ENCODE assay signal across 26 mouse cellular contexts in genomic region chr8:47878516-47878915, GRCm38 (mm10). TPM values are rescaled to one million over a fixed set of nuclear protein-coding genes. Genes with fewer than 3 reads are reported as not detected.
"Had no signal": no experiment of that assay in that cellular context is flagged by ENCODE, and none has a peak within 500 bp of the region (broad histone marks: within the 10 kb centered on the region; RNA-seq: fewer than 3 reads in every experiment).

No protein-coding gene starts in this region.

- H3K4me3 ChIP-seq: limb, embryonic 12.5 days; limb, embryonic 15.5 days; neural tube, embryonic 12.5 days; neural tube, embryonic 15.5 days had no signal

- ATAC-seq: liver, postnatal 0 days; lung, postnatal 0 days had no signal

- DNase-seq: kidney, adult 2 months; kidney, postnatal 25 days; layer of hippocampus, postnatal 36 days; left cerebral cortex, postnatal 4 days; liver, postnatal 0 days; lung, embryonic 14.5 days; midbrain, embryonic 14.5 days; retina, postnatal 1 day; right cerebral cortex, postnatal 25 days; thymus, adult 2 months; thymus, postnatal 14 days; thymus, postnatal 4 days had no signal

- H3K27ac ChIP-seq: kidney, postnatal 0 days; limb, embryonic 12.5 days; limb, embryonic 15.5 days; liver, embryonic 14.5 days; neural tube, embryonic 12.5 days; neural tube, embryonic 15.5 days; stomach, postnatal 0 days had no signal

RNA-seq across cellular contexts. Expression of gene Cldn22, which starts 54.2 kb away (rescaled TPM):
- total RNA-seq: left cerebral cortex, postnatal 4 days; megakaryocyte-erythroid progenitor cell, adult 5-6 weeks; midbrain, postnatal 0 days had no signal

RNA-seq across cellular contexts. Expression of gene Cldn24, which starts 56.6 kb away (rescaled TPM):
- total RNA-seq: layer of hippocampus, adult 8-10 months; layer of hippocampus, postnatal 10 days; layer of hippocampus, postnatal 36 days; left cerebral cortex, adult 8-10 months; left cerebral cortex, postnatal 14 days; left cerebral cortex, postnatal 4 days; megakaryocyte-erythroid progenitor cell, adult 5-6 weeks; midbrain, postnatal 0 days had no signal
